Comparison of ENCODE assay signal across 13 mouse cellular contexts in the genomic region with DNA sequence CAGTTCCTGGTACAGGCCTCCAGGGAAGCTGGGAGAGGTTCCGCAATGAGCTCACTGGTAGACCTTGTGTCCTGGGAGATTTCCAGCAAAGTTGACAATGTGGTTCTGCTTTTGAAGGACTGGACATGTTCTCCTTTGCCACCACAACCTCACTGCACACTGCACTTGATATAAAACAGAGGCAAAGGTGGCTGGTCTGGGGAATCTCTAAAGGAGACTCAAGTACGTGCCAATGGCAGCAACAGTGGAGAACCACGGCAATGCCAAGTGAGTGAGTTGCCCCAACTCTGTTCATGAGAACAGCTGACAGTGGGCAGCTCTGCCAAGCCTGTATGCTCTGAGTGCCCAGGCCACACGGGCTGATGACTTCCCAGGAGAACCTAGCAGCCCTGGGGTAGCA. TPM values are rescaled to one million over a fixed set of nuclear protein-coding genes. Genes with fewer than 3 reads are reported as not detected.
A peak's percentile ranks its signal among the peaks of the same experiment; 100 is the strongest.
DNase-seq lines count a peak whose midpoint lies in the region.
"Had no signal": no experiment of that assay in that cellular context is flagged by ENCODE, and none has a peak within 500 bp of the region (broad histone marks: within the 10 kb centered on the region; RNA-seq: fewer than 3 reads in every experiment).

No protein-coding gene starts in this region.

- intact Hi-C loops in heart, postnatal 25 days (cut with DNase I) = loop anchor here (5.0 kb wide), 1 partner anchor 33 kb away; no protein-coding TSS in a partner anchor
- intact Hi-C loops in left cerebral cortex, postnatal 4 days (cut with DNase I) = no loop called here
- intact Hi-C loops in left cerebral cortex, postnatal 36 days (cut with DNase I) = loop anchor here (2.0 to 5.0 kb wide), 2 partner anchors 36 to 77 kb away; a partner anchor contains a TSS

- peak; percentile 17 for DNase-seq in adrenal gland, postnatal 25 days
- DNase-seq in adrenal gland, postnatal 36 days = no peak
- DNase-seq in heart, adult 8-10 months (ENCODE audit: low spot score) = peak; percentile 42
- no peak for DNase-seq in heart, postnatal 25 days (ENCODE audit: low spot score)
- peak; percentile 23 for DNase-seq in left cerebral cortex, postnatal 4 days
- DNase-seq in left cerebral cortex, postnatal 36 days (ENCODE audit: low spot score in 2 of 2) = no peak
- no peak for DNase-seq in kidney, postnatal 25 days
- DNase-seq: cerebellum, adult 11-12 months; kidney, adult 9 months; kidney, postnatal 14 days; liver, embryonic 13.5 days; lung, adult 2 months; lung, postnatal 14 days had no signal

RNA-seq across cellular contexts. Expression of a gene that starts 53.0 kb away (rescaled TPM):
- total RNA-seq in adrenal gland, postnatal 25 days (2021) = 179 and 220 TPM in 2 replicates
- 100 to 1,000 TPM; 136 to 172 TPM for total RNA-seq in adrenal gland, postnatal 36 days (2021)
- 1 to 10 TPM; 1.8 to 5.1 (median 3.7) TPM for total RNA-seq in heart, adult 8-10 months (2022)
- 1 to 10 TPM; 1.5 to 2.3 TPM for total RNA-seq in heart, postnatal 25 days (2021)
- total RNA-seq in left cerebral cortex, postnatal 4 days (2021) = 10 to 100 TPM; 56.1 to 57.5 TPM
- total RNA-seq in left cerebral cortex, postnatal 36 days (2021) = 10 to 100 TPM; 56.0 to 67.0 TPM

Comparison
In these comparisons a context has a peak if more than half of its experiments do, and no peak if none do; other contexts are left out.
1. DNase-seq: peak in adrenal gland, postnatal 25 days (single experiment), heart, adult 8-10 months (single experiment) and left cerebral cortex, postnatal 4 days (single experiment); none in adrenal gland, postnatal 36 days (0 of 2), heart, postnatal 25 days (single experiment), left cerebral cortex, postnatal 36 days (0 of 2) and kidney, postnatal 25 days (0 of 2).
2. RNA of a gene that starts 53.0 kb away (total RNA-seq): 179 to 220 TPM in adrenal gland, postnatal 25 days, 136 to 172 TPM in adrenal gland, postnatal 36 days, 56.0 to 67.0 TPM in left cerebral cortex, postnatal 36 days and 56.1 to 57.5 TPM in left cerebral cortex, postnatal 4 days; 1.8 to 5.1 TPM in heart, adult 8-10 months and 1.5 to 2.3 TPM in heart, postnatal 25 days; every median in the first group is over 4 times any median in the second.